Mouse (Mus musculus): ENCODE data around the gene Rps6kb2.

DNA sequence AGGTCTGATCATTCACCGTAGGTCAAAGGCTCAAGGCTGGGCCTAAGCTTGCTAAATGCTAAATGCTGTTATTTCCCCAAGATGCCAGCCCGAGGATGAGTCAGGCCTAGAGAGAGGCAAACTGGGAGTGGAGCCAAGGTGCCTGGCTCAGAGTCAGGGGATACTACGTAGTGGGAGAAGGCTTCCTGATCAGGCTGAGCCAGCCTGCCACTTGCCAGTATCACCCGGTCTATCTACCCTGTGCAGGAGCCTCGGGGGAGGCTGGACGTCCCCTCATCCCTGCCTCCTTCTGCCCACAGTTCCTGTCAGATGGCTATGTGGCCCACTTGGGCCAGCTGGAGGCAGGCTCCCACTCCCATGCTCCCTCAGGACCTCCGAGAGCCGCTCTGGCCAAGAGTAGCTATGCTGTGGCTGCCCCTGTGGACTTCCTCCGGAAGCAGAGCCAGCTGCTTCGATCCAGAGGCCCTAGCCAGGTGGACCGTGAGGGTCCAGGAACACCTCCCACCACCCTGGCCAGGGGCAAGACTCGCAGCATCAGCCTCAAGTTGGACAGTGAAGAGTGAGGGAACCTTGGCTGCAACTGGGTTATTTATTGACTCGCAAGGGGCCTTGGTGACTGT lies 49.9 kb downstream of the Rps6kb2 start:
- TF ChIP-seq CTCF (IDR thresholded peaks at IDR 0.05; ENCODE audit: control insufficient read depth, insufficient read depth, insufficient replicate concordance, low read depth, low read length) (no peak), POLR2A (IDR thresholded peaks at IDR 0.05; ENCODE audit: control insufficient read depth, low read depth, low read length) (no peak)
